Mouse (Mus musculus) brain, embryonic 14.5 days (tissue): Measurements from ENCODE around the gene Arhgef40.

Source experiments
- CTCF ChIP-seq: fragments of 200-500 bp; IDR thresholded peaks from 2 replicates; pipeline ENCODE4 v1.5.1; 2012; ENCODE audit warnings: inconsistent platforms, mild to moderate bottlenecking, moderate library complexity, borderline replicate concordance; ENCODE audit not compliant: insufficient read depth, insufficient read length; ENCODE audit errors: extremely low read depth
- POLR2A ChIP-seq: fragments of 200-500 bp; IDR thresholded peaks from 2 replicates; pipeline ENCODE4 v1.6.1; 2012; ENCODE audit warnings: mild to moderate bottlenecking, inconsistent platforms, borderline replicate concordance; ENCODE audit not compliant: poor library complexity, insufficient read depth, insufficient read length, severe bottlenecking; ENCODE audit errors: extremely low read depth

DNA sequence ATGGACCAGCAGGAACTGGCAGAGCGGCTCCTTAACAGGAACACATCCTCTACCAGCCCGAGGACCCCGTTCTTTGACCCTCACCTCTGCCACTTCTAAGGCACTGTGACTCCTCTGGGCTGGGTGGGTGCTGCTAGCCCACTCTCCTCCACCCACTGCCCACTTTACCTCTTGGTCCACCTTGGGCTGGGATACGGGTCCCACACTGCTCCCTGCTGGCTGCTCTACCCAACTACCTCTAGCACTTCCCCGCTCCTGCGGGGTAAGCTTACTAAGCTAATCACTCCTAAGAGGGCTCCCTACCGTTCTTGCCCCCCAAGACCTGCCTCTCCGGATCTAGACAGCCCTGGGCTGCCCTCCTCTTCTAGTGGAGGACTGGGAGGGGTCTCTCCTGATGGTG lies 21.7 kb downstream of the Arhgef40 start:
- TF ChIP-seq CTCF, result peak; percentile 53; the same call in 1 of the 2 replicates
- TF ChIP-seq POLR2A, result no peak
